Mouse (Mus musculus): Measurements from ENCODE around the gene Hivep2.
A peak's percentile ranks its signal among the peaks of the same experiment; 100 is the strongest.

Hivep2 gene

DNA sequence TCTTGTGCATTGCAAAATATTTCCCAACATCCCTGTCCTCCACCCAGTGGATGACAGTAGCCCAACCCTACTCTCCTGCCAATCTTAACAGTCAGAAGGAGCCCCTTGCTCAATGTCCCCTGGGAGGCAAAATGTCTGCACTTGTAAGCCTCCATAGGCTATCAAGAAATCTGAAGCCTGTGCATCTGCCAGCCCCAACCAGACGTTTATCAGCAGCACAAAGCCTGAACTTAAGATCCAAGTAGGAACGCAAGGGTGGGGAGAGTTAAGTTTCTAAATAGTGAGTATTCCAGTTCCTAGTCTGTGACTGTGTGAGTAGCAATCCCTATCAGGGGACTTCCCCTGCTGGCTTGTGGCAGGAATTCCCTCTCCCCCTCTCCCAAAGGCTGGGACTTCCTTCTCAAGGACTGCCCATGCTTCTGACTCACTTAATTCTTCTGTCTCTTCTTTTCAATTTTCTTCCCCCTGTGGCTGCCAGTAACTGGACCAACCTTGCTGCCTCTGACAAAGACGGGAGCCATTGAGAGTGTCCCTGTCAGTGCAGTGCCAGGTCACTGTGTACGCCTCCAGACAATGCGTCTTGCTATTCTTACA is 82.5 kb downstream of the Hivep2 start:
- DNase-seq (ENCODE audit: inconsistent ontology term), result peak; percentile 78

DNA sequence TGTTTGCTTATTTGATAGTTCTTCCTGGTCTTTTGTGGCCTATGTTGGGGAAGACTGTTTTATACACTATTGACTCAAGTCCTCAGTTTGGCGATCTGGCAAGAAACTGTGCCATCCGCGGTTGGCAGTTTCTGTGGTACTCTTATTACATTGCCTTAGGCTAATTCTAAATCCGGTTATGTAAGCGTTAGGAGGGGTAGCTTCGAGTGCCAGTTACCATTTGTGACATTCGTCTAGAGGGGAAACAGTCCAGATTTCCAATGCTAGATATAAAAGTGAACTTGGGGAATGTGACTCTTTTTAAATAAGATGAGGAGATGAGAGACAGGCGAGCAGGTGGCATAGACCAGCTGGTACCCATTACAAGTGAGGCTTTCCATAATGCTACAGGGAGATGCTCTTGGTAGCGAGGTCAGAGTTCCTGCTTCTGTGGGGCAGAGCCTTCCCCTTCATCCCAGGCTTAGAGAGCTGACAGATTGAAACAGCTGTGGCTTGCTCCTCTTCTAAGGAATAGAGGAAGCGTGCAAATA is 83.1 kb downstream of the Hivep2 start:
- DNase-seq (ENCODE audit: inconsistent ontology term), result no peak

DNA sequence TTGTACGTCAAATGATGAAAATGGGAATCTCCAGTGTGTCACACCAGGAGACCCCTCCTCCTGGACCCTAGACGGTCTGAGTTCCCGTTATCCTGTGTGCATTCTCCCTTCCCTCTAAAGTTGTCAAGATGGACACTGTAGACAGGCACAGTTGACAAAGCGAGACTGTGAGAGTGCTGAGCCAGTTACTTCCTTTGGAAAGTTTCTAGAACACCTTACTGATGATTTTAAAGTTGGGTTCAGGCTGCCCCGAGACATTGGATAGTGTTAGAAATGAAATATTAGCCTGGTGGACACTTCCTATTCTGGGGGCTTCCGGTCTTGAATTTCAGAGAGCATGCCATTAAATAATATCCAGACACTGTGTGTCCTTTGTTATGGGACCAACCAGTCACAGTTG is 83.8 kb downstream of the Hivep2 start:
- no peak for DNase-seq (ENCODE audit: inconsistent ontology term)

DNA sequence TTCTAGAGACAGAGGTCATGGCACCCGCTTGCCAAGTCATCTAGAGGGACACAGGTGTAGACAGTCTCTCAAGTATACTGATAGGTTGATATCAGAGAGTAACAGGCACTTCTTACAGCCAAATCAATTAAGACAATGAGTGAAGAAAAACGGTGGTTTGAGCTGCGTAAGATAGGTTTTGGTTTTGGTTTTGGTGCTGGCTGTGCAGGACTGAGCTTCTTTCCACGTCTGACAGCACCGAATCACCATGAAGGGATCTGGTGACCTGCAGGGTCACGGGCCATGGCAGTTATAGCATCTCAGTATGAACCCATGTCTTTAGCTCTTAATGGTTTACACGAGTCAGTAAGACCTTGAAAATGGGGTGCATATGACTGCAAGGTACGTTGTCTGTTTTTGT is 84.7 kb downstream of the Hivep2 start:
- no peak for DNase-seq (ENCODE audit: inconsistent ontology term)

DNA sequence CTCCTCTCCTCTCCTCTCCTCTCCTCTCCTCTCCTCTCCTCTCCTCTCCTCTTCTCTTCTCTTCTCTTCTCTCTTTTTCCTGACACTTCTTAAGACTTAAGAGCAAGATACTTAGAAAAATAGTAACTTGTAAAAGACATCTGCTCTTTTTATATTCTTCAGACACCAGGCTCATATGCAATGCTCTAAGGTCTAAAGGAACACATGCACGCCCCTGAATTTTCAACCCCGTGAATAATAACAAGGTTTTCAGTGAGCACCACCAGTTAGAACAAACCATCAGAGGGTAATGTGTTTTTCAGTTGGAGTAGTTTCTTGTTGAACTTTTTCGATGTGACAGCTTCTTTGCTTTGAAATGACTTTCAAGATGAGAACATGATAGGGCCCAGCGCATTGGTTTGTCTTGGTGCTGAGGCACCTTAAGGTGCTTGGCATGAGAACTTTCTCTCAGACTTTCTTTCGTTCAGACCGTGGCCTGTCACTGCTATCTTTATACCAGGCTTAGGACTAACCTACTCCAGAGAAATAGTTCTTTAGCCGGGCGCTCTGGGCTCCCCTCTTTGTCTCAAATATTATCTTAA is 86.3 kb downstream of the Hivep2 start:
- no peak for DNase-seq (ENCODE audit: inconsistent ontology term)

DNA sequence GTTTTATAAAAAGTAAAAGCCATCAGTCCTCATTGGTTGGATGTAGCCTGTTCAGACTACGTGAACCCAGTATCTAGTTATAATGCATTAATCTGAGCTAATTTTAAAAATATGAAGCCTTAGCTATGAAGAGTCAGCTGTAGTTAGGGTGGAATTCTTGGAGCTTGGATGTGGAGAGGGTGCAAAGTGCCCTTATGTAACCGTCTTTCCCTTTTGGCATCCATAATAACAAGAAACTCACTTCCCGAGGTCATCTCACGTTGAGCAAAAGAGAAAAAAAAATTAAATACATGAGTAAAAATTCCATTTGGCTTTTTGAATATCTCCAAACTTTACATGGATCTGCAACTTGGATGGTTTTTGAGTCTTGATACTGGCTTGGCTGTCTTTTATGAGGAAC is 89.0 kb downstream of the Hivep2 start:
- no peak for DNase-seq (ENCODE audit: inconsistent ontology term)

DNA sequence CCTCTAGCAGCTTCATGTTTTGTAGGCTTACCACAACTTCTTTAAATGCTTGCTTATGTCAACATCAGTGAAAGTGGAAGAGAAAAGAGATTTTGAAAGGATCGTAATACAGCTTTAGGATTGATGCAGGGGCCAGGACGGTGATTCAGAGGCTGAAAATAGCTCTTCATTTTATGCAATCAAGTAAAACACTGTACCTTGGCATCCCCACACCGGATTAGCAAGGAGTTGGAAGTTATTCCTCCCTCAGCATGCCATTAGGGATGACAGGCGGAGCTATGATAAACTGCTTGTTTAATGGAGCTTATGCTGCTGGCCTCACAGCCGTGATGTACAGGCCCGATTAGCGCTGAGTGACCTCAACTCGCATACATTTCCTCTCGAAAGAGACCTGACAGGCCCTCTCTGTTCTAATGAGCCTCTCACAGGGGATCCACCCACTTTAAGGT is 89.7 kb downstream of the Hivep2 start:
- peak; percentile 63 for DNase-seq (ENCODE audit: inconsistent ontology term)

DNA sequence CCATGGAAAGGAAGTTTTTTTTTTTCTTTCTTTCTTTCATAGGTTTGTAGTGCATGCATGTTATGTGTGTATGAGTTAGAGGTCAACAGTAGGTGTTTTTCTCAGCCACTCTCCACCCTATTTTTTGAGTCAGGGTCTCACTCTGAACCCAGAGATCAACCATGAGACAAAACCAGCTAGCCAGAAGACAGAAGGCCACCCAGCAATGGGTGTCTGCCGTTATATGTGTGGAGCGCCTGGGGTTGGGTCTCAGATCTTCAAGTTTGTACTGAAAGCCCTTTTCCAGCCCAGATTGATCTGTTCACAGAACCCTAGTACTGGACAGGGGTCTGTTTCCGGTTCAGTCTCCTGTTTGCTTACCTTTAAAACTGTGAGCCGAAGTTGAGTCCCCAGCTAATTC is 90.2 kb downstream of the Hivep2 start:
- DNase-seq (ENCODE audit: inconsistent ontology term), result no peak

DNA sequence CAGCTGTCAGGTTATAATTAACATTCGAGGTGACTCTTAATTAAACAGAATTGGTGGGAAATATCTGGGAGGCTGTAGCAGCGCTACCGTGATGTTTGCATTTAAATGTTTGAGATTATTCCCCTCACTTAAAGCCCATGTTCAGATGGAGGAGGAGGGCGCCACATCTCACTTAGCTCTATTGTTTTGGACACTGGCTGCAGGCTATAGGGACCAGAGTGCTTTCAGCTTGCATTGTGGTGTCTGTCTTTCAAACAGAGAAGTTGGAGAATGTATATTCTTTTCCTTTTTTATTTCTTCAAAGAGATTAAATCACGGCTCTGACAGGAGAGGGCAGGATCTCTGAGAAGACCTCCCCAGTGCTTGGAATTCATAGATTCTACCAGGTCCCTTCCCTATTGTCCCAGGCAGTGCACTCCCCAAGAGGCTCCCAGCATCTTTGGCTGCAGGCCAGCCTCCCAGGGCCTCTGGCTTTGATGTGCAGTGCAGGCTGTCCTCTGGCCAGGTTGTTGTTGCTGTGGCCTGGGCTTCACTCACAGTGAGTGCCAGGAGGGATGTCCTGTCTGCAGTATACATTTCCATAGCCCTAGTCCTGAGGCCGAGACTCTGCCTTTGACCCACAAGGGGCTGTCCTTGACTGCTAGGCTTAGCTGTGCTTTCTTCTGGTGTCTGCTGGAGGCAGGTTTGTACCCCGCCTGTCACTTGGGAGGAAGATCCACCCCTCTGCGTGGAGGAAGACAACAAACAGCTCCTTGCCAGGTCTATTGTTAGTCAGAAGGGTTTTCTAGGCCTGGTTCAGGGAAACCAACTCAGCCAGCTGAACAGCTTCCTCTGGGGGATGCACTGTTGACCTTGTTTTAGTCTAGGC is 90.9 kb downstream of the Hivep2 start:
- DNase-seq (ENCODE audit: inconsistent ontology term), result peak; percentile 75

DNA sequence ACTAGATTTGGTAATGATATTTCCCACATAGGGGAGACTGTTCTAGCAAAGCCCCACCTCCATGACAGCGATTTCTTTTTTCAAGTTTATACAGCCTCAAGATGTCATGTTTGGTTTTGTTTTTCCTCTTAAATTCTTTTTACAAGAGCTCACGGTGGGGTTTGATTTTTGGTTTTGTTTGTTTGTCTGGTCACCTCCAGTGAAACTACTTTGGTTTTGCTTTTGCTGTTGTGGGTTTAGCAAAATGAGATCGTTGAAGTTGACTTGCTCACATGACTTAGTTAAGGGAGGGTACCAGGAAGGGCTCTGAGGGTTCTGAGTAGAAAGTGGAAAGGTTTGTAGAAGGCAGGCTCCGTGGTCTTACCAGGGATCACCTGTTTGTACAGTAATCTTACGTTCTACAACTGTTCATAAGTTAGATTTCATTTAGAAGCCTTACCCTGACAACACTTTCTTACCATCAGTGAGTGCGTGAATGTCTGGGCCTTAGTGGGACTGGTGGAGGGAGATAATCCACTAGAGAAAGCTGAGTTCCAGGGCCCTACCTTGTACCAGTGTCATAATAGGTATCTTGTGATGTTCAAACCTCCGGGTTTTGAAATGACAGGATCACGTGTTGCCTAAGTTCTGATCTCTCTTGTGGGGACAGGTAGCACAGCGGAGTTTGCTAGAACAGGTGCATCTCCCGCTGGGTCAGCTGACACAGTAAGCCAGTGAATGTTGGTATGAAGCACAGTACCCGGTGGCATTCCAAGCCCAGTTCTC is 92.1 kb downstream of the Hivep2 start:
- DNase-seq (ENCODE audit: inconsistent ontology term), result no peak

DNA sequence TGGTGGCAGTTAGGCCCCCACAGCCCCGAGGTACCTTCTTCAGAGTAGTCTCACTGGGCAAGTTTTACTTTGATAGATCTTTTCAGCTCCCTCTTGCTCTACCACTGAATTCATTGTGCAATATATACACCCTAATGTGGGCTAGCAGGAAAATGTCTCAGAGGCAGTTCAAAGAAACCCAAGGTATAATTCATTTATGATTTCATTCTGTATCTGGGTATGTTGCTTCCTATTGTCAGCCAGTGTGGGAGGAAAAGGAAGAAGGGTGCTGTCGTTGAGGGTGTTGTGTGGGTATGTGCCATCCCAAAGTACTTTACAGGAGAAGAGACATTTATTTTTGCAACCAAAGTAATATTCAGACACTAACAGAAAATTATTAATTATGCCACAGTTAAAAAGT is 92.9 kb downstream of the Hivep2 start:
- no peak for DNase-seq (ENCODE audit: inconsistent ontology term)

DNA sequence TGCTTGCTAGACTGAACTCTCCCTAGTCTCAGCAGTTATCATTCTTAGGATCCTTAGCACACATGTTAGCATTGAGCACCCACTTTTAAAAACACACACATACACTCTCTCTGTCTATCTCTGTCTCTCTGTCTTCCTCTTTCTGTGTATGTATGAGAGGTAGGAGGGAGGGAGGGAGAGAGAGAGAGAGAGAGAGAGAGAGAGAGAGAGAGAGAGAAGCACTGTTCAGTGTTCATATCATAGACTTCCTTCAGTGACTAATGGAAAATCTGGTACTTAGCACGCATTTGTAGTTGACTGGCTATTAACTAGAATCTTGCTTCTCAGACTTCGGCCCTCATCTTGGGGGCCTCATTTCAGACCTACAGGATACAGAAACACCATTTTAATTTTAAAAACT is 93.7 kb downstream of the Hivep2 start:
- DNase-seq (ENCODE audit: inconsistent ontology term), result no peak

DNA sequence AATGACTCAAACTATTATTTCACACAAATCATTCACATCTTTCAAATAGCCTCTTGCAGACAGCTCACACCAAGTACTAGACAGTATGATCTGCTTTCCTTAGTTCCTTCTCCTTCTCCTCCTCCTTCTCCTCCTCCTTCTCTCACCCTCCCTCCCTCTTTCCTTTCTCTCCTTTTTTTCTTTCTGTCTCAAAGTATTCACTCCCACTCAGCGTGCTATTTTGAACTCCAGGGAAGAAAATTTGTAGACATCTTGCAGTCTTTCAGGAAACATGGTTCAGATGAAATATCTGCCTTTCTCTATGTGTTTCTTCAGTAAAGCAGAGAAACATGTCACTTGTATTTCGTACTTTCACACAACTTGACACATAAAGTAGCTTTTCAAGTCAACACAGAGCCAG is 94.4 kb downstream of the Hivep2 start:
- no peak for DNase-seq (ENCODE audit: inconsistent ontology term)

DNA sequence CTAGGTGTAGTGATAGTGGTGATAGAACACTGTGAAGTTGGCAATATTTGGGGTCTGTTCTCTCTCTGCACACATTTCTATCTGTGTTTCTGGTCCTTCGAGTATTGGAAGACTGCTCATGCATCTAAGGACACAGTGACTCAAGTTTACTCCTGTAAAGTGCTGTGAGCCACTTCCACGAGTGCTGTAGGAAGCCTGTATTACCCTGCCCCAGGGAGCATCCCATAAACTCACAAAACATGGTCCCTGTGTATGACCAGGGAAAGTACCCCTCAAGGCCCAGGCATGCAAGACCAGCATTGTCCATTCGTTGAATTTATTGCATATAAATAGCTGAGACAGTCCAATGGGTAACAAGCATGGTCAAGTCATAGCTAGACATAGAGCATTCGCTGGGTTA is 97.4 kb downstream of the Hivep2 start:
- DNase-seq (ENCODE audit: inconsistent ontology term), result no peak

DNA sequence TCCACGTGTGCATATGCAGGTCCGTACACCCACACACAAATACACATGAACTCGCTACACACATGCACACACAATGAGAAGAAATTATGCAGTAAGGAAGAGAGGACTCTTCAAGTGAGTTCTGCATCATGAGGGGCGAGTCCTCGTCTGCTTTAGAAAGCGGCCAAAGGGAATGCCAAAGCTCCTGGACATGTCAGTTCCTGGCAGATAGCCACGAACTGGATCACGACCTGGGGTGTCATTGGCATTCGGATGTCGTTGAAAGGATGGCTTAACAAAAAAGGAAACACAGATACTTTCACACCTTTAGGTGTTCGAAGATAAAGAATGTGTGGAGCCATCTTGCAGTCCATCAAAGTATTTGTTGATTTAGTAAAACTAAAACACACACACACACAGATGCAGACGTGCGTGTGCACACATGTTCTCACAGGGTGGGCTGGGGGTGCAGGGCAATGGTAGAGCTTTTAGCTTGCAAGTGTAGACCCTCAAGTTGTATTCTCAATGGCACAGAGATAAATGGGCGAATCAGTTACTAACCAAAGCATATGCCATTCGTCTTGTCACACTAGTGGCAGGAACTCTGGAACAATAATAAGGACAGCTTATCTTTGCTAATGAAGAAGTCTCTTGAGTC is 99.0 kb downstream of the Hivep2 start:
- no peak for DNase-seq (ENCODE audit: inconsistent ontology term)

DNA sequence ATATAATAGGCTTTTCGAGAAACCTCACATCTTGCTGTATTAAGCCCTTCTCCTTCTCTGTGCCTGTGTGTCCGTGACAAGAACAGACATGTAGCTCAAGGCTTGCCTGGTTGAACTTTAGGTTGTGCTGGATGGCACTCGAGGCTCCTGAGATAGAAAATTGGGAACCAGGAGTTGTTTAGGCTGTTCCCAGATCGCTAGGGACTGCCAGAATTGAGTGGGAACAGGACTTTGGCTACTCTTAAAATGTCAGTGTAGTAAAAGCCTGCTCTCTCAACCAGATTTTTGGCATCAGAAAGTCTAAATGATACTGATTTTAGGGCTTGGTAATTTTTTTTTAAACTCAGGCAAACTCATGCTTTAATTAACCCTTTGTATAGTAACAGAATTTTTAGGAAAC is 101.9 kb downstream of the Hivep2 start:
- no peak for DNase-seq (ENCODE audit: inconsistent ontology term)

DNA sequence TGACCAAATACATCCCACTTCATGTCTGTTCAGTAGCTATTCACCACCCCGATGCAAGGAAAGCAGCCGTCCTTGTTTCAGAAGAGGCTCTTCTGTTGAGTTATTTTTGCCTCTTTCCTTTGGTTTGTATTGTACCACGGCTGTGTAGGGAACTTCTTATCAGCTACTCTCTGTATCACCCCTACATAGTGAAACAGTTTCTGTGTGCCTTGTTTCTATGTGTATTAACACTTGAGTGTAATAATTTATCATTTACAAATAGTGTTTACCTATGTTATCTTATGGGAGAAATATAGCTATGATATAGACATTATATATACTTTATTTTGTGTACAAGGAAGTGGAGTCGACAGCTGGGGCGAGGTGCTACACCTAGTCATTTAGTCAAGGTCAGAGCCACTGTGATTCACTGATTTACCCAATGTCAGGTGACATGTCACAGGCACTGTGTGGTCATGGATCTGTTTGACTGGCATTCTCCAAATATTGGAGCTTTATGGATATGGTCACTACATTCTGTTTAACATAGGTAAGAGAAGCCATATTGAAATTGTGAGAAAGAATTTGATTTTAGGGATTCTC is 104.7 kb downstream of the Hivep2 start:
- no peak for DNase-seq (ENCODE audit: inconsistent ontology term)

DNA sequence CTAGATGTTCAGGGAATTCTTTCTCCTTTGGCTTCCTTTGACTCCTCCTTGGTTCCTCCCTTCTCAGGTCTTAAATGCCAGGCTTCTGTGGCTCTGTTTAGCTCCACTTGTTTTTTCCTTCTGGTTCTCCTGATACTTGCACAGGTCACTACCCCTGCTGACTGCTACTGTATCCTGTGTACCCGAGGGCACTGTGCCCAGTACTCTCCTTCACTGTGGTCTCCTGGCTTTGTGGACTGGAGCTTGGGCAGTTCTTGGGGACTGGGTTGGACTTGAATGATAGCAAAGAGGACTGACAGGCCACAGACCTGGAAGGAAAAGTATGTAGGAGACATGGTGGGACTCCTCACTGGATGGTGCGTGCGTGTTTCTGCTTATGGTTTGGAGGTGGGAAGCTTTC is 106.6 kb downstream of the Hivep2 start:
- no peak for DNase-seq (ENCODE audit: inconsistent ontology term)

DNA sequence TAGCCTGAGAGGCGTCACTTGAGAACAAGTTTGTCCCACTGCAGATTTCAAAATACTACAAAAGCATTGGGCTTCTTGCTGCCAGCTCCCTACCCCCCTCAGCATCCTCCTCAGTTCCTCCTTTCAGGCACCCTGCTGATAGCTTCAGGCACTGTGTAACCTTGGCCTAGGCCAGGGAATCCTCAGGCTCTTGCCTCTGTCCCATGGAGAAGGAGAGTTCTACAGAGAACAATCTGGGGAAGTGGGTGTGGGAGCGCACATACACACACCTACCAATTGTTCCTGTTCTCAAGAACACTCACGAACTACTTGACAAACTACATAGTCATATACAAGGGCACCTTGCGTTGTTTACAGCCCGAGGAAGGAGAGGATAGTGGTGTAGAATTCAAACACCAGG is 109.9 kb downstream of the Hivep2 start:
- DNase-seq (ENCODE audit: inconsistent ontology term), result no peak

DNA sequence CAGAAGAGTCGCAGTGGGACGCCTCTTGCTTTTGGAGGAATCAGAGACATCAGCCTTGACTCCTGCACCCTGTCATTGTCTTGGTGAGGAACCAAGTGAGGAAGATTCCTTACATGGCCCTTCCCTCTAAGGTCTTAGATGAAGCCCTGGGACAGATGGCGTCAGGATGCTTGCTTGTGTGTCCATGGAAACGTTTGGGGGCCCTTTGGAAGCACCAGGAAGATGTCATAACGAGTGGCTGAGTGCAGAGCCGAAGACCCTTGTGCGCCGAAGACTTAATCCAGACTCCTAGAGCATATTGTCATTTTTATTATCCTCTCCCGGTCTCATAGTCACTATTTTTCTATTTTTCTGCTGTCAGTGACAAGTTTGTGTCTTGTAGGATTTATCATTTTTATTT is 111.0 kb downstream of the Hivep2 start:
- no peak for DNase-seq (ENCODE audit: inconsistent ontology term)

DNA sequence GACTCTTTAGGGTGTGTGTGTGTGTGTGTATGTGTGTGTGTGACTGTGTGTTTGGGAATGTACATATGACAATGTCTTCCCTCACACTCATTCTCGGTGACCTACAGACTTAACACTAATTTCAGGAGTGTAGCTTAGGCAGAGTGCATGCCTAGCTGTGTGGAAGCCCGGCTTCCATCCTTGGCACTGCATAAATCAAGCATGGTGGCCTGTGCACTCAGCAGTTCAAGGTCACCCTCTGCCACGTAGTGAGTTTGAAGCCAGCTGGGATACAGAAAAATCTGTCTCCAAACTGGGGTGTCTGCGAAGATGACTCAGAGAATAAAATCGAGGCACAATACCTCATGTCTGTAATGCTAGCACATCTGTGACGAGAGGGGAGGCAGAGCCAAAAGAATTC is 115.0 kb downstream of the Hivep2 start:
- DNase-seq (ENCODE audit: inconsistent ontology term), result no peak
